Mouse (Mus musculus) spleen, adult 2 months (tissue): Measurements from ENCODE around the gene Pced1b.
"Not testable (repeated sequence)": the region's sequence is repeated elsewhere in the genome, so short reads cannot be mapped to it uniquely, and the experiment has no call there.

Experiments
- CTCF ChIP-seq: fragments of 200-500 bp; IDR thresholded peaks from 2 replicates; pipeline ENCODE4 v1.5.1; 2011; ENCODE audit warnings: mild to moderate bottlenecking, inconsistent platforms; ENCODE audit not compliant: insufficient read depth, insufficient read length, insufficient replicate concordance; ENCODE audit errors: extremely low read depth
- POLR2A ChIP-seq: fragments of 200-500 bp; IDR thresholded peaks from 2 replicates; pipeline ENCODE4 v1.6.1; 2011; ENCODE audit warnings: low read depth, low read length, inconsistent platforms

GRCm38 (mm10) chr15:97364271-97364670 is 117.4 kb downstream of the Pced1b start:
- TF ChIP-seq CTCF, POLR2A: not testable (repeated sequence)
